Mouse (Mus musculus): ENCODE measurements around the gene Klhdc8b. TPM values are rescaled to one million over a fixed set of nuclear protein-coding genes. Genes with fewer than 3 reads are reported as not detected.
A peak's percentile ranks its signal among the peaks of the same experiment; 100 is the strongest.

The Klhdc8b gene
- polyA plus RNA-seq, 1 experiment from 2014 or later, result 14.8 TPM

GRCm38 (mm10) chr9:108469845-108470244 lies 8.5 kb upstream of the Klhdc8b start:
- Histone ChIP-seq H3K4me1 (ENCODE audit: control insufficient read depth, low read depth, low read length) (no peaks in the 10 kb centered on the region), H3K9ac (ENCODE audit: low read depth, low read length) (no peak overlapping the region), H3K4me3 (ENCODE audit: low read depth, low read length) (no peak overlapping the region), H3K36me3 (ENCODE audit: control insufficient read depth, insufficient read depth) (no peaks in the 10 kb centered on the region; the same call in 1 of the 2 replicates), H3K9me3 (replicated peaks; ENCODE audit: control insufficient read depth, low read length) (no peaks in the 10 kb centered on the region), H3K4me2 (ENCODE audit: low read depth, low read length) (no peak overlapping the region), H3K27me3 (ENCODE audit: control insufficient read depth, insufficient read depth, low read depth, low read length) (no peaks in the 10 kb centered on the region), H3K27ac (ENCODE audit: low read length) (no peak overlapping the region)
- no peak for ATAC-seq (ENCODE audit: low read depth)
- WGBS (ENCODE audit: insufficient replicate concordance), result 56% methylated on average over 4 of the region's 4 CpGs

DNA sequence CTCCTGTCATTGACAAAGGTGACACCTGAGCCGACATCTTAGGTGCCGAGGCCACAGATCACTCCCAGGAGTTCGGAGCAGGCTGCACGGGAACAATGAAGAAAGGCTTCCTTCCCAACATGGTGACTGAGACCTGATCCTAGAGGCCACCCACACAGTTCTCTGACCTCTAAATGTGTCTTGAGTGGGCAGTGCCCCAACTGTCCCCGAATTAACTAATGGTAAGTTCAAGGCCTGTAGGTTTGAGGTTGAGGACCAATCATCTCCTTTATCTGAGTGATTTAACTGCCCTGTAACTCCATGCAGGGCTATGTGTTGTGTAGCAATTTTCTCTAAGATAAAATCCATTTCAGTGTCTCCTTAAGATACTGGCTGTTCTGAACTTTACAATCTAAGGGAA lies 8.0 kb upstream of the Klhdc8b start:
- H3K9ac ChIP-seq (ENCODE audit: low read depth, low read length), result no peak overlapping the region
- H3K4me2 ChIP-seq (ENCODE audit: low read depth, low read length), result no peak overlapping the region
- H3K4me3 ChIP-seq (ENCODE audit: low read depth, low read length), result no peak overlapping the region
- no peak for ATAC-seq (ENCODE audit: low read depth)
- H3K27me3 ChIP-seq (ENCODE audit: control insufficient read depth, insufficient read depth, low read depth, low read length), result no peaks in the 10 kb centered on the region
- no peaks in the 10 kb centered on the region for H3K4me1 ChIP-seq (ENCODE audit: control insufficient read depth, low read depth, low read length)
- no peak overlapping the region for H3K27ac ChIP-seq (ENCODE audit: low read length)
- no peaks in the 10 kb centered on the region; the same call in 1 of the 2 replicates for H3K36me3 ChIP-seq (ENCODE audit: control insufficient read depth, insufficient read depth)
- no peaks in the 10 kb centered on the region for H3K9me3 ChIP-seq (replicated peaks; ENCODE audit: control insufficient read depth, low read length)
- WGBS (ENCODE audit: insufficient replicate concordance), result 60% methylated on average over 5 of the region's 5 CpGs

DNA sequence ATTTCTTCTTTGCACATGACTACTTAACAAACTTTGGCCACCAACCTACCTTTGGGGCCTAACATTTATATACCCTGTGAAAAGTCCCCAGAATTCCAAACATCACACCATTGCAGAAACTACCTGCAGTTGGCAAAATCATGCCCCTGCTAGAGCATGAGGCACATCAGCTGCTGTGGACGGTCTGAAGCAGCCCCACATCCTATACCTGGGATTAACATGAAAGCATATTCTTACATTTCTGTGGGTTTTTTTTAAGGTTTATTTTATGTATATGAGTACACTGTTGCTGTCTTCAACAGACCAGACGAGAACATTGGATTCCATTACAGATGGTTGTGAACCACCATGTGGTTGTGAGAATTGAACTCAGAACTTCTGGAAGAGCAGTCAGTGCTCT lies 4.8 kb upstream of the Klhdc8b start:
- no peak overlapping the region for H3K9ac ChIP-seq (ENCODE audit: low read depth, low read length)
- no peak overlapping the region for H3K4me2 ChIP-seq (ENCODE audit: low read depth, low read length)
- no peak overlapping the region for H3K4me3 ChIP-seq (ENCODE audit: low read depth, low read length)
- H3K4me1 ChIP-seq (ENCODE audit: control insufficient read depth, low read depth, low read length), result peaks cover 10% of the 10 kb centered on the region
- 62% methylated on average over 2 of the region's 2 CpGs for WGBS (ENCODE audit: insufficient replicate concordance)
- no peaks in the 10 kb centered on the region for H3K27me3 ChIP-seq (ENCODE audit: control insufficient read depth, insufficient read depth, low read depth, low read length)
- H3K36me3 ChIP-seq (ENCODE audit: control insufficient read depth, insufficient read depth), result peaks cover 4% of the 10 kb centered on the region
- no peak overlapping the region for H3K27ac ChIP-seq (ENCODE audit: low read length)
- H3K9me3 ChIP-seq (replicated peaks; ENCODE audit: control insufficient read depth, low read length), result no peaks in the 10 kb centered on the region
- no peak for ATAC-seq (ENCODE audit: low read depth)

GRCm38 (mm10) chr9:108463713-108464112 lies 2.3 kb upstream of the Klhdc8b start:
- ATAC-seq (ENCODE audit: low read depth), result no peak
- Histone ChIP-seq H3K27ac (ENCODE audit: low read length) (no peak overlapping the region), H3K9me3 (replicated peaks; ENCODE audit: control insufficient read depth, low read length) (no peaks in the 10 kb centered on the region), H3K4me3 (ENCODE audit: low read depth, low read length) (no peak overlapping the region), H3K27me3 (ENCODE audit: control insufficient read depth, insufficient read depth, low read depth, low read length) (no peaks in the 10 kb centered on the region), H3K4me1 (ENCODE audit: control insufficient read depth, low read depth, low read length) (peaks cover 17% of the 10 kb centered on the region), H3K9ac (ENCODE audit: low read depth, low read length) (no peak overlapping the region), H3K4me2 (ENCODE audit: low read depth, low read length) (no peak overlapping the region), H3K36me3 (ENCODE audit: control insufficient read depth, insufficient read depth) (peaks cover 4% of the 10 kb centered on the region)
- 91% methylated on average over 9 of the region's 9 CpGs for WGBS (ENCODE audit: insufficient replicate concordance)

DNA sequence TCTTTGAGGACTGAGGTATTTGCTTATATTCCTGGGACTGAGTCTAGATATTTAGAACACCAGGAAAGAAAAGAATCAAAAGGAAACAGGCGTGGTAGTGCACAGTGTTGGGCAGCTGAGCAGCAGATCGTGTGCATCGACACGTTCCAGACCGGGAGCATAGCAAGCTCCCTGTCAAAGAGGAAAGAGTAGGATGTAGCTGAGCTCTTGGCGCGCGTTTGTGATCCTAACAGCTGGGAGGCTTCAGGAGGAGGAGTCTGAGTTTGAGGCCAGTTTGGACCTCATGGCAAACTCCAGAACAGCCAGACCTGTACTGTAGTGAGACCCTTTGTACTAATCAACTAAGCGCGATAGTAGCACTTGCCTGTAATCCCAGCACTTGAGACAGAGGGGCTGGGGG lies 811 bp upstream of the Klhdc8b start:
- no peaks in the 10 kb centered on the region for H3K9me3 ChIP-seq (replicated peaks; ENCODE audit: control insufficient read depth, low read length)
- 78% methylated on average over 10 of the region's 10 CpGs for WGBS (ENCODE audit: insufficient replicate concordance)
- peaks cover 17% of the 10 kb centered on the region for H3K4me1 ChIP-seq (ENCODE audit: control insufficient read depth, low read depth, low read length)
- H3K4me2 ChIP-seq (ENCODE audit: low read depth, low read length), result no peak overlapping the region
- no peak overlapping the region for H3K27ac ChIP-seq (ENCODE audit: low read length)
- no peak overlapping the region for H3K4me3 ChIP-seq (ENCODE audit: low read depth, low read length)
- no peak for ATAC-seq (ENCODE audit: low read depth)
- H3K9ac ChIP-seq (ENCODE audit: low read depth, low read length), result no peak overlapping the region
- H3K36me3 ChIP-seq (ENCODE audit: control insufficient read depth, insufficient read depth), result peaks cover 4% of the 10 kb centered on the region
- H3K27me3 ChIP-seq (ENCODE audit: control insufficient read depth, insufficient read depth, low read depth, low read length), result no peaks in the 10 kb centered on the region

GRCm38 (mm10) chr9:108461675-108462074 lies 294 bp upstream of the Klhdc8b start:
- H3K4me1 ChIP-seq (ENCODE audit: control insufficient read depth, low read depth, low read length), result peaks cover 17% of the 10 kb centered on the region
- H3K4me2 ChIP-seq (ENCODE audit: low read depth, low read length), result peak overlapping the region; percentile 85
- ATAC-seq (ENCODE audit: low read depth), result no peak
- no peak overlapping the region for H3K9ac ChIP-seq (ENCODE audit: low read depth, low read length)
- H3K36me3 ChIP-seq (ENCODE audit: control insufficient read depth, insufficient read depth), result peaks cover 4% of the 10 kb centered on the region
- peak overlapping the region; percentile 89 for H3K4me3 ChIP-seq (ENCODE audit: low read depth, low read length)
- H3K9me3 ChIP-seq (replicated peaks; ENCODE audit: control insufficient read depth, low read length), result no peaks in the 10 kb centered on the region
- WGBS (ENCODE audit: insufficient replicate concordance), result 80% methylated on average over 5 of the region's 5 CpGs
- no peaks in the 10 kb centered on the region for H3K27me3 ChIP-seq (ENCODE audit: control insufficient read depth, insufficient read depth, low read depth, low read length)
- no peak overlapping the region for H3K27ac ChIP-seq (ENCODE audit: low read length)

- peak; percentile 89 for ATAC-seq (ENCODE audit: low read depth)
- H3K27ac ChIP-seq (ENCODE audit: low read length), result peak within 1 kb of the TSS; percentile 88
- peak within 1 kb of the TSS; percentile 85 for H3K9ac ChIP-seq (ENCODE audit: low read depth, low read length)
- WGBS (ENCODE audit: insufficient replicate concordance), result under 1% methylated on average over 52 of the region's 52 CpGs
- peaks cover 4% of the 10 kb centered on the region for H3K36me3 ChIP-seq (ENCODE audit: control insufficient read depth, insufficient read depth)
- peaks cover 23% of the 10 kb centered on the region for H3K4me1 ChIP-seq (ENCODE audit: control insufficient read depth, low read depth, low read length)
- H3K9me3 ChIP-seq (replicated peaks; ENCODE audit: control insufficient read depth, low read length), result no peaks in the 10 kb centered on the region
- peak within 1 kb of the TSS; percentile 85 for H3K4me2 ChIP-seq (ENCODE audit: low read depth, low read length)
- H3K4me3 ChIP-seq (ENCODE audit: low read depth, low read length), result peak within 1 kb of the TSS; percentile 89
- no peaks in the 10 kb centered on the region for H3K27me3 ChIP-seq (ENCODE audit: control insufficient read depth, insufficient read depth, low read depth, low read length)
Measured at GRCm38 (mm10) chr9:108460319-108461178, 832 bp downstream of the Klhdc8b start, which contains the start of gene Ccdc71. Gene Ccdc71 (plus strand): TSS chr9:108460527.

DNA sequence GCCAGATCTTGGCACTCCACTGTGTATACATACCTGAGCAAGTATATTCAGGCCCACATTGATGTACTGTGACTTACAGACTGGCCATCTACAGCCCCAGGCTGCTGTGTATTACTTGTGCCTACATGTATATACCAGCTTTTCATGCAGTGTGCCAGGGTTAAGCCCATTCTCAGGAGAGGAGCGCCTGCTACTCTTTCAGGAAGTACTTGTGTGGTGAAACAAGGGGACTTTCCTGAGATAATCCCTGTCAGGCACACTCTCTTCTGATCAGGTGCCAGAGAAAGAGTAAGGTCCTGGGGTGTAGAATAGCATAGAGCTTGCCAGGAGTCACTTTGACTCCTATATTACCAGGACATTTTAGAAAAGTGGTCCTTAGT lies 1.5 kb downstream of the Klhdc8b start:
- Histone ChIP-seq H3K27me3 (ENCODE audit: control insufficient read depth, insufficient read depth, low read depth, low read length) (no peaks in the 10 kb centered on the region), H3K27ac (ENCODE audit: low read length) (peak overlapping the region; percentile 88), H3K4me3 (ENCODE audit: low read depth, low read length) (peak overlapping the region; percentile 89), H3K9me3 (replicated peaks; ENCODE audit: control insufficient read depth, low read length) (no peaks in the 10 kb centered on the region), H3K4me1 (ENCODE audit: control insufficient read depth, low read depth, low read length) (peaks cover 23% of the 10 kb centered on the region), H3K9ac (ENCODE audit: low read depth, low read length) (peak overlapping the region; percentile 85; the same call in 1 of the 2 replicates), H3K4me2 (ENCODE audit: low read depth, low read length) (peak overlapping the region; percentile 85), H3K36me3 (ENCODE audit: control insufficient read depth, insufficient read depth) (peaks cover 4% of the 10 kb centered on the region)
- ATAC-seq (ENCODE audit: low read depth), result no peak
- 86% methylated on average over 1 of the region's 1 CpGs for WGBS (ENCODE audit: insufficient replicate concordance)

GRCm38 (mm10) chr9:108456953-108457352 lies 4.4 kb downstream of the Klhdc8b start:
- no peaks in the 10 kb centered on the region for H3K9me3 ChIP-seq (replicated peaks; ENCODE audit: control insufficient read depth, low read length)
- no peak overlapping the region for H3K4me3 ChIP-seq (ENCODE audit: low read depth, low read length)
- no peak overlapping the region for H3K4me2 ChIP-seq (ENCODE audit: low read depth, low read length)
- H3K36me3 ChIP-seq (ENCODE audit: control insufficient read depth, insufficient read depth), result no peaks in the 10 kb centered on the region
- H3K4me1 ChIP-seq (ENCODE audit: control insufficient read depth, low read depth, low read length), result peaks cover 30% of the 10 kb centered on the region
- no peak overlapping the region for H3K9ac ChIP-seq (ENCODE audit: low read depth, low read length)
- no peak overlapping the region for H3K27ac ChIP-seq (ENCODE audit: low read length)
- WGBS (ENCODE audit: insufficient replicate concordance), result 76% methylated on average over 10 of the region's 10 CpGs
- no peaks in the 10 kb centered on the region for H3K27me3 ChIP-seq (ENCODE audit: control insufficient read depth, insufficient read depth, low read depth, low read length)
- no peak for ATAC-seq (ENCODE audit: low read depth)
